Mouse (Mus musculus): ENCODE results near the gene Arsj. TPM values are rescaled to one million over a fixed set of nuclear protein-coding genes. Genes with fewer than 3 reads are reported as not detected.

Arsj gene
- polyA plus RNA-seq, 1 experiment from 2014 or later, result 0.09 TPM

DNA sequence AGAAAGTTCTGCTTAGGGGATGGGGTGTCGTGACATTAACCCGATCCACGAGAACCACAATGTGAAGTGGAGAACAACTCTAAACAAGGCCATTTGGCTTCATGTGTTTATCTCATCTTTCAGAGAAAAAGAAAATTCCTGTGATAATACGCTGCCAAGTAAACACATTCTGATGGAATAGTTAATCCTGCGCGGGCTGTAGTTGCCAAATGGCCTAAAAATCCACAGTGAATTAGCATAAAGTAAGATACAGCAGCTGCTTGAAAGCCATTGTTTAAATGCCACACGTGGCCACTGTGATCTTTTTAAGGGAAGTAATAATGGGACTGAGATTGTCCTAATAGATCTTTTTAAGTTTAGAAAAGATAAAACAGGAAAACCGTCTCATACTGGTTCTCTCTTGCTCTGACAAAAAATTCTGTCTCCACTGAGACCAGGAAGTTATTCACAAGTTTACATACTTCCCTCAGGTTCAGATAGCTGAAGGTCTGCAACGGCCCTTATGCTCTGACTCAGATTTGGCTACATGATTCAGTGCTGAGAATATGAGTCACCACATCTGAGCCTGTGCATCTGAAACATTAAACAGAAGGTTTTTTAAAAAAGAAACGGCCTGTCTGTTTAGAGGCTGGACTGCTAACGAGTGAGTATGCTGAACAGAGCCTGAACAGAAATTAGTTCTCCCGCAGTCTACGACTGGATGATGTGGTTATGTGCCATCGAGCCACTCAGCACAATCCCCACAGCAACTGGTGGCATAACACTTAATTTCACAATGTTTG, 21.4 kb downstream of the Arsj start:
- Histone ChIP-seq H3K9ac (ENCODE audit: low read length) (no peak overlapping the region), H3K4me3 (ENCODE audit: low read depth, low read length) (no peak overlapping the region), H3K4me1 (ENCODE audit: control insufficient read depth, insufficient read depth, low read length) (no peaks in the 10 kb centered on the region), H3K9me3 (ENCODE audit: control insufficient read depth, low read length) (no peaks in the 10 kb centered on the region), H3K4me2 (ENCODE audit: low read depth) (no peak overlapping the region), H3K27me3 (ENCODE audit: control insufficient read depth, insufficient read depth, low read length) (no peaks in the 10 kb centered on the region), H3K36me3 (ENCODE audit: control insufficient read depth, insufficient read depth, low read length) (no peaks in the 10 kb centered on the region), H3K27ac (ENCODE audit: low read depth, low read length) (no peak overlapping the region)
- 84% methylated on average over 14 of the region's 14 CpGs for WGBS
- no peak for DNase-seq (ENCODE audit: low spot score)
- ATAC-seq (ENCODE audit: insufficient read depth, low FRiP score, low TSS enrichment), result no peak

DNA sequence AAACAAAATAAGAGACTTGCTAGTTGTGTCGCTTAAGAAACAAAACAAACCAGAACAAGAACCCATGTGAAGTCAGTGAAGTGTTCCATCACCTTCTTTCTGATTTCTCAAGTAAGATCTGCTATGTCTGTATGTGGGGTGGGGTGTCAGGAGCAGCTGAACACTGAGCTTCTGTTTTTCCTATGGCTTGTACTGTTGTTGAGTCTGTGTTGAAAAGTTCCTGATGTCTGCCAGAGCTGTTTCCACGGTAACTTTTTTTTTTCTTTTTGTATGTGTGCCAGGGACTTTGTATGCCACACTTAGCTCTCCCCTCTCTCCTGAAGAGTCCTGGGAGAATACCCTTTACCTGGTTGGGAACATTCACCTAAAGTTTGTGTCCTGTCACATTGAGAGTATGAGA, 34.0 kb downstream of the Arsj start:
- no peak overlapping the region for H3K4me2 ChIP-seq (ENCODE audit: low read depth)
- no peaks in the 10 kb centered on the region for H3K4me1 ChIP-seq (ENCODE audit: control insufficient read depth, insufficient read depth, low read length)
- ATAC-seq (ENCODE audit: insufficient read depth, low FRiP score, low TSS enrichment) (no peak), DNase-seq (ENCODE audit: low spot score) (no peak)
- H3K27ac ChIP-seq (ENCODE audit: low read depth, low read length), result no peak overlapping the region
- H3K4me3 ChIP-seq (ENCODE audit: low read depth, low read length), result no peak overlapping the region
- 88% methylated on average over 2 of the region's 2 CpGs for WGBS
- H3K9ac ChIP-seq (ENCODE audit: low read length), result no peak overlapping the region
- no peaks in the 10 kb centered on the region for H3K9me3 ChIP-seq (ENCODE audit: control insufficient read depth, low read length)
- H3K36me3 ChIP-seq (ENCODE audit: control insufficient read depth, insufficient read depth, low read length), result no peaks in the 10 kb centered on the region
- H3K27me3 ChIP-seq (ENCODE audit: control insufficient read depth, insufficient read depth, low read length), result no peaks in the 10 kb centered on the region

DNA sequence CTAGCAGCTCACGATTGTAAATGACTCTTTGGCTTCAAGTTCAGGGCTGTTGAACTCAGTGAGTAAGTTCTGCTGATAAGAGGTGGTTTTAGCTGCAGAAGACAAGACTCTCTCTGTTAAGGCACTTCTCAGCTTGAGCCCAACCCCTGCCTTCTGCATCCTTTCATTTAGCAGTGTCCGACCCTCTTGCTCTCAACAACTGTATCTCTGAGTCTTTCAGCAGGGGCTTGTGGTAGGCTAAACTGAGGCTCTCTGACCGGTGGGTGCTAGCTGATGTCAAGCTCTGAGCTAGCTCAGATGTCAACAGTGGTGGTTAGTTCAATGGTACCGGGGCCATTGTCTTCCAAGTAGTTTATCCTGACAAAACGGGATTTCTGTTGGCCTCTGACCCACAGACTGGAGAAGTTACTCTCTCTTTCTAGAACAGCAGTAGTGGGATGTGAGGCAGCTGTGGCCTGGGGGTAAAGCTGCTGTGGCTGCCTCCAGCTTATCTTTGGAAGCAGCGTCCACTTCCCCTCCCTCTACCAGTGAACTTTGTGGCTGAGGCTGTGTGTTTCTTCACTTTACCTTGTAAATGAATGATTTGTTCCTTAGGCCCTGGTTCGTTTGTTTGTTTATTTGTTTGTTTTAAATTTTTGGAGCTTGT, 34.6 kb downstream of the Arsj start:
- H3K27me3 ChIP-seq (ENCODE audit: control insufficient read depth, insufficient read depth, low read length), result no peaks in the 10 kb centered on the region
- WGBS, result 72% methylated on average over 7 of the region's 7 CpGs
- ATAC-seq (ENCODE audit: insufficient read depth, low FRiP score, low TSS enrichment), result no peak
- no peaks in the 10 kb centered on the region for H3K36me3 ChIP-seq (ENCODE audit: control insufficient read depth, insufficient read depth, low read length)
- H3K9me3 ChIP-seq (ENCODE audit: control insufficient read depth, low read length), result no peaks in the 10 kb centered on the region
- no peak overlapping the region for H3K27ac ChIP-seq (ENCODE audit: low read depth, low read length)
- H3K4me1 ChIP-seq (ENCODE audit: control insufficient read depth, insufficient read depth, low read length), result no peaks in the 10 kb centered on the region
- H3K4me3 ChIP-seq (ENCODE audit: low read depth, low read length), result no peak overlapping the region
- H3K4me2 ChIP-seq (ENCODE audit: low read depth), result no peak overlapping the region
- no peak for DNase-seq (ENCODE audit: low spot score)
- no peak overlapping the region for H3K9ac ChIP-seq (ENCODE audit: low read length)

DNA sequence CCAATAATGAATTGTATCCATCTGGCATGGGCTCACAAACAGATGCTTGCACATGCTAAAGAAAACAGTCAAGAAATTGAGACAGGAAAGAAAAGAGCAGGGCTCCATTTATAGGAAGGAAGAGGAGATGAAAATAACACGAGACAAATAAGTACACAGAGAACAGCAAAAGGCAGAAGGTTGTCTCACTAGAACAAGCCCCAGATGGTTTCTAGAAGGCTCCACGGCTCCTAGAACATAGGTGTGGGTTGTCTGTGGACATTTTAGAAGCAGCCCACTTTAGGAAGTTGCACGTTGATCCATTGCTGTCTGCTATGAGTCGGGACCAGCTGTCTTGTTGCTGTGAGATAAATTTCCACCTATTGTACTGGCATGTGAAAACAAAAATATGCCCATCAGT, 37.2 kb downstream of the Arsj start:
- ATAC-seq (ENCODE audit: insufficient read depth, low FRiP score, low TSS enrichment), result no peak
- H3K27me3 ChIP-seq (ENCODE audit: control insufficient read depth, insufficient read depth, low read length), result no peaks in the 10 kb centered on the region
- no peak for DNase-seq (ENCODE audit: low spot score)
- no peak overlapping the region for H3K9ac ChIP-seq (ENCODE audit: low read length)
- H3K27ac ChIP-seq (ENCODE audit: low read depth, low read length), result no peak overlapping the region
- H3K9me3 ChIP-seq (ENCODE audit: control insufficient read depth, low read length), result no peaks in the 10 kb centered on the region
- no peak overlapping the region for H3K4me3 ChIP-seq (ENCODE audit: low read depth, low read length)
- no peaks in the 10 kb centered on the region for H3K36me3 ChIP-seq (ENCODE audit: control insufficient read depth, insufficient read depth, low read length)
- no peaks in the 10 kb centered on the region for H3K4me1 ChIP-seq (ENCODE audit: control insufficient read depth, insufficient read depth, low read length)
- H3K4me2 ChIP-seq (ENCODE audit: low read depth), result no peak overlapping the region
- 81% methylated on average over 4 of the region's 4 CpGs for WGBS

DNA sequence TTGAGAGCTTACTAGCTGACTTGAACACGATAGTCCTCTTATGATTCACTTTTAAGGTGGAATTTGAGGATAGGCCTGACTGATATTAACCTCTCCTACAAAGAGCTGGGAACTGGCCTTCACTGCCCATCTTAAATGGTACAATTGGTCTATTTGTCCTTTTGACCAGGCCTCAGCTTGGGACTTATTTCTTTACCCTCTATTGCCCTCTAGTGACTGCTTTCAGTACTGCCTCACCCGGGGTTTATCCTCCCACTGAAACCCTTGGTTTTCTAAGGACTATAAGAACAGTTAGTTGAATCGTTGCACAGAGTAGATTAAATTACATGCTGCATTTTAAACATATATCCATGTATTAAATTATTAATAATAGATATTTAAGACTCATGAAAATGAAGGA, 39.4 kb downstream of the Arsj start:
- H3K36me3 ChIP-seq (ENCODE audit: control insufficient read depth, insufficient read depth, low read length), result no peaks in the 10 kb centered on the region
- DNase-seq (ENCODE audit: low spot score) (peak; percentile 62), ATAC-seq (ENCODE audit: insufficient read depth, low FRiP score, low TSS enrichment) (peak; percentile 77; the same call in 1 of the 2 replicates)
- H3K27me3 ChIP-seq (ENCODE audit: control insufficient read depth, insufficient read depth, low read length), result no peaks in the 10 kb centered on the region
- 28% methylated on average over 3 of the region's 3 CpGs for WGBS
- H3K4me1 ChIP-seq (ENCODE audit: control insufficient read depth, insufficient read depth, low read length), result no peaks in the 10 kb centered on the region
- no peaks in the 10 kb centered on the region for H3K9me3 ChIP-seq (ENCODE audit: control insufficient read depth, low read length)
- H3K9ac ChIP-seq (ENCODE audit: low read length), result no peak overlapping the region
- H3K27ac ChIP-seq (ENCODE audit: low read depth, low read length), result no peak overlapping the region
- no peak overlapping the region for H3K4me3 ChIP-seq (ENCODE audit: low read depth, low read length)
- H3K4me2 ChIP-seq (ENCODE audit: low read depth), result no peak overlapping the region

DNA sequence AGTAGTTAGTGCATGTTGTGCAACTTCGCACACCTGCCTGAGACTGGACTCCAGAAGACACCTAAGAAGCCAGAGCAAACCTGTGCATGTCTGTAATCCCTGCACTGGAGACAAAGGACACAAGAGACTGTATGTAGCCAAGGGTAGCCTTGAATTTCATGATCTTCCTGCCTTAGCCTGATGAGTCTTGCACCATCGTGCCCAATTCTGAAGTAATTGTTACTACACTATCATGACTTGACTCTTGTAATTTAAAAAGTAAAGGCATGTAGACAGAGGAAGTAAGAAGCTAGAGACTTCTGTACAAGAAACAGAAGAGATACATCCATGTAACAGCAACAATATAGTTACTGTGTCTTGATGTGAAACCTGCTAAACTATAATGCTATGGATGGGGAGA, 40.7 kb downstream of the Arsj start:
- ATAC-seq (ENCODE audit: insufficient read depth, low FRiP score, low TSS enrichment), result no peak
- Histone ChIP-seq H3K4me1 (ENCODE audit: control insufficient read depth, insufficient read depth, low read length) (no peaks in the 10 kb centered on the region), H3K36me3 (ENCODE audit: control insufficient read depth, insufficient read depth, low read length) (no peaks in the 10 kb centered on the region), H3K27me3 (ENCODE audit: control insufficient read depth, insufficient read depth, low read length) (no peaks in the 10 kb centered on the region), H3K9me3 (ENCODE audit: control insufficient read depth, low read length) (no peaks in the 10 kb centered on the region), H3K9ac (ENCODE audit: low read length) (no peak overlapping the region), H3K4me3 (ENCODE audit: low read depth, low read length) (no peak overlapping the region), H3K27ac (ENCODE audit: low read depth, low read length) (no peak overlapping the region), H3K4me2 (ENCODE audit: low read depth) (no peak overlapping the region)
- DNase-seq (ENCODE audit: low spot score), result no peak
- WGBS, result 93% methylated on average over 2 of the region's 2 CpGs

DNA sequence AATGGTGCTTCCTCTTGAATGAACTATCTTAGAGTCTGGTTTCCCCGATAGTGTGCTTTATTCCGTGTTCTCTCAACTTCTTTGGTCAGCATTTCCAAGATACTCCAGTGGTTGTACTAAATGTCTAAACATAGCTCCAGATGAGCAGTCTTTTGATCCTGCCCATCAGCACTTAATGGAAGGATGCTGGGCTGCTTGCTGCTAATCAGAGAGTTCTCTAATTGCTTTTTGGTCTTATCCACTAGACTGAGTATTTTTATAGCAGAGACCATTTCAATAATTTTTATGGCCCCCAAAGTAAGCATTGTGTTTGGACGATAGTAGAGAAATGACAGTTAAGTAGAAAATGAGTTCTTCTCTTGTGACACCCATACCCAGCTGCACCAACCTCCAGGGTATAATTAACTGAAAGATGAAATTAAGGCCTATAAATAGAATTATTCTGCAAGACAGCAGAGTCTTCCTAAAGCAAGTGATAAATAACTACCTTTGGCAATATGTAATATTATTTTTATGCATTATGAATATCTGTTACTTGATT, 67.1 kb downstream of the Arsj start:
- DNase-seq (ENCODE audit: low spot score), result no peak
- no peak for ATAC-seq (ENCODE audit: insufficient read depth, low FRiP score, low TSS enrichment)
- H3K9me3 ChIP-seq (ENCODE audit: control insufficient read depth, low read length), result no peaks in the 10 kb centered on the region
- H3K27ac ChIP-seq (ENCODE audit: low read depth, low read length), result no peak overlapping the region
- H3K27me3 ChIP-seq (ENCODE audit: control insufficient read depth, insufficient read depth, low read length), result no peaks in the 10 kb centered on the region
- no peak overlapping the region for H3K9ac ChIP-seq (ENCODE audit: low read length)
- no peak overlapping the region for H3K4me2 ChIP-seq (ENCODE audit: low read depth)
- no peak overlapping the region for H3K4me3 ChIP-seq (ENCODE audit: low read depth, low read length)
- no peaks in the 10 kb centered on the region for H3K4me1 ChIP-seq (ENCODE audit: control insufficient read depth, insufficient read depth, low read length)
- WGBS, result 83% methylated on average over 3 of the region's 3 CpGs
- no peaks in the 10 kb centered on the region for H3K36me3 ChIP-seq (ENCODE audit: control insufficient read depth, insufficient read depth, low read length)

DNA sequence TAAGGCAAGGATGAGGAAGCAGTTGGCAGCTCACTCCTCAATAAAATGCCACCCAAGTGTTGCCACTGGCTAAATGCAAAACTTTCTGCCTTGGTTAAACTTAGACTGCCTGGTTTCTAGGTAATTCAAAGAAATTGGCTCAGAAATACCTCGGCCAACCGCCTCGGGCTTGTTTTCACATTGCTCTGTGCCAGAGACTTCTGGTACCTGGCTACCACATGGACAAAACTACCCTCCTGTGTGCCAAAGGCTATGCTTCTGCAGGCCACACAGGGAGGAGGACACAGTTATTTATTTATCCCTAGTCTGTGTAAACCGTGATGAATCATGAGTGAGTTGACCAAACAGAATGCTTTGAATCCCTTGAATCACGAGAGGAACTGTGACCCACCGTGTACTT, 75.8 kb downstream of the Arsj start:
- Histone ChIP-seq H3K4me3 (ENCODE audit: low read depth, low read length) (no peak overlapping the region), H3K4me2 (ENCODE audit: low read depth) (no peak overlapping the region), H3K4me1 (ENCODE audit: control insufficient read depth, insufficient read depth, low read length) (no peaks in the 10 kb centered on the region), H3K9me3 (ENCODE audit: control insufficient read depth, low read length) (no peaks in the 10 kb centered on the region), H3K27ac (ENCODE audit: low read depth, low read length) (no peak overlapping the region), H3K9ac (ENCODE audit: low read length) (no peak overlapping the region), H3K27me3 (ENCODE audit: control insufficient read depth, insufficient read depth, low read length) (no peaks in the 10 kb centered on the region), H3K36me3 (ENCODE audit: control insufficient read depth, insufficient read depth, low read length) (no peaks in the 10 kb centered on the region)
- ATAC-seq (ENCODE audit: insufficient read depth, low FRiP score, low TSS enrichment), result no peak
- 83% methylated on average over 6 of the region's 6 CpGs for WGBS
- no peak for DNase-seq (ENCODE audit: low spot score)

DNA sequence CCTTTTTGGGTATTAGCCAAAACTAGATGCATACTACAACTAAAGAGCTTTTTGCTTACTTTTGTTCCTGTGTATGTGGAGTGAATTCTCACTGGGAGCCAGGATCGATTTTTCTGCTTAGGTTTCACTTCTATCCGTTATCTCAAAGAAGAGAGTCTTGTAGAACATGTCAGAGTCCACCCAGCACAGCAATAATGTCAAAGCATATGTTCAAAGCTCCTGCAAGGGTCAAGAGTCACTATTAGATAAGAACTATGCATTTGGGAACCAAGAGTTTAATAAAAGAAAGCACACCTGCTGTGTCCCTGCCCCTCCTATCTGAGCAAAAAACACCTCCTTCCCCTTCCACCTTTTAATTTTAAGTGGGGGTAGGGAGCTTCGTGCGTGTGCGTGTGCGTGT, 85.6 kb downstream of the Arsj start:
- ATAC-seq (ENCODE audit: insufficient read depth, low FRiP score, low TSS enrichment), result no peak
- Histone ChIP-seq H3K4me1 (ENCODE audit: control insufficient read depth, insufficient read depth, low read length) (no peaks in the 10 kb centered on the region), H3K36me3 (ENCODE audit: control insufficient read depth, insufficient read depth, low read length) (no peaks in the 10 kb centered on the region), H3K27ac (ENCODE audit: low read depth, low read length) (no peak overlapping the region), H3K27me3 (ENCODE audit: control insufficient read depth, insufficient read depth, low read length) (no peaks in the 10 kb centered on the region), H3K9me3 (ENCODE audit: control insufficient read depth, low read length) (no peaks in the 10 kb centered on the region), H3K4me2 (ENCODE audit: low read depth) (no peak overlapping the region), H3K4me3 (ENCODE audit: low read depth, low read length) (no peak overlapping the region), H3K9ac (ENCODE audit: low read length) (no peak overlapping the region)
- DNase-seq (ENCODE audit: low spot score), result no peak
- WGBS, result 64% methylated on average over 6 of the region's 6 CpGs

Data from neural tube, embryonic 11.5 days (tissue).